Mouse (Mus musculus): ENCODE measurements around the gene Rrp15. TPM values are rescaled to one million over a fixed set of nuclear protein-coding genes. Genes with fewer than 3 reads are reported as not detected.
A peak's percentile ranks its signal among the peaks of the same experiment; 100 is the strongest.

The Rrp15 gene
- total and polyA plus RNA-seq, 2 experiments = 2.3 to 10.6 TPM

- WGBS = 87% methylated on average over 4 of the region's 4 CpGs
- Histone ChIP-seq H3K4me1 (ENCODE audit: control insufficient read depth, insufficient read depth, low read length) (no peaks in the 10 kb centered on the region), H3K27ac (replicated peaks; ENCODE audit: insufficient read depth, low read depth, low read length) (no peak overlapping the region), H3K4me3 (ENCODE audit: insufficient read depth, low read depth, low read length) (no peak overlapping the region), H3K27me3 (ENCODE audit: control insufficient read depth, insufficient read depth, low read length) (no peaks in the 10 kb centered on the region), H3K79me2 (ENCODE audit: control insufficient read depth, insufficient read depth, low read length) (no peaks in the 10 kb centered on the region), H3K9ac (ENCODE audit: low read depth, low read length) (no peak overlapping the region), H3K36me3 (ENCODE audit: control insufficient read depth, insufficient read depth, low read length) (no peaks in the 10 kb centered on the region)
- TF ChIP-seq CTCF (IDR thresholded peaks at IDR 0.05; ENCODE audit: low read depth, low read length) = no peak
- TF ChIP-seq POLR2A (IDR thresholded peaks at IDR 0.05; ENCODE audit: extremely low read depth, insufficient read depth, low read length) = no peak
- DNase-seq (ENCODE audit: extremely low read depth, low read depth, low spot score) = no peak
Observed at GRCm38 (mm10) chr1:186695361-186695760, 53.8 kb downstream of the Rrp15 start.

GRCm38 (mm10) chr1:186692370-186692769 lies 56.8 kb downstream of the Rrp15 start:
- DNase-seq (ENCODE audit: extremely low read depth, low read depth, low spot score) = no peak
- no peaks in the 10 kb centered on the region for H3K79me2 ChIP-seq (ENCODE audit: control insufficient read depth, insufficient read depth, low read length)
- no peaks in the 10 kb centered on the region for H3K36me3 ChIP-seq (ENCODE audit: control insufficient read depth, insufficient read depth, low read length)
- no peaks in the 10 kb centered on the region for H3K27me3 ChIP-seq (ENCODE audit: control insufficient read depth, insufficient read depth, low read length)
- WGBS = 91% methylated on average over 4 of the region's 4 CpGs
- no peaks in the 10 kb centered on the region for H3K4me1 ChIP-seq (ENCODE audit: control insufficient read depth, insufficient read depth, low read length)
- H3K4me3 ChIP-seq (ENCODE audit: insufficient read depth, low read depth, low read length) = no peak overlapping the region
- TF ChIP-seq POLR2A (IDR thresholded peaks at IDR 0.05; ENCODE audit: extremely low read depth, insufficient read depth, low read length) = no peak
- TF ChIP-seq CTCF (IDR thresholded peaks at IDR 0.05; ENCODE audit: low read depth, low read length) = peak; percentile 27; the same call in 1 of the 2 replicates
- H3K27ac ChIP-seq (replicated peaks; ENCODE audit: insufficient read depth, low read depth, low read length) = no peak overlapping the region
- H3K9ac ChIP-seq (ENCODE audit: low read depth, low read length) = no peak overlapping the region

- Histone ChIP-seq H3K36me3 (ENCODE audit: control insufficient read depth, insufficient read depth, low read length) (no peaks in the 10 kb centered on the region), H3K79me2 (ENCODE audit: control insufficient read depth, insufficient read depth, low read length) (no peaks in the 10 kb centered on the region), H3K9ac (ENCODE audit: low read depth, low read length) (no peak overlapping the region), H3K27ac (replicated peaks; ENCODE audit: insufficient read depth, low read depth, low read length) (no peak overlapping the region), H3K4me1 (ENCODE audit: control insufficient read depth, insufficient read depth, low read length) (no peaks in the 10 kb centered on the region), H3K27me3 (ENCODE audit: control insufficient read depth, insufficient read depth, low read length) (no peaks in the 10 kb centered on the region), H3K4me3 (ENCODE audit: insufficient read depth, low read depth, low read length) (no peak overlapping the region)
- WGBS = 85% methylated on average over 9 of the region's 9 CpGs
- no peak for TF ChIP-seq POLR2A (IDR thresholded peaks at IDR 0.05; ENCODE audit: extremely low read depth, insufficient read depth, low read length)
- no peak for TF ChIP-seq CTCF (IDR thresholded peaks at IDR 0.05; ENCODE audit: low read depth, low read length)
- DNase-seq (ENCODE audit: extremely low read depth, low read depth, low spot score) = no peak
Observed at GRCm38 (mm10) chr1:186691708-186692107, 57.5 kb downstream of the Rrp15 start.

GRCm38 (mm10) chr1:186684041-186684440 lies 65.1 kb downstream of the Rrp15 start:
- peak; percentile 76 for DNase-seq (ENCODE audit: extremely low read depth, low read depth, low spot score)
- Histone ChIP-seq H3K9ac (ENCODE audit: low read depth, low read length) (no peak overlapping the region), H3K4me3 (ENCODE audit: insufficient read depth, low read depth, low read length) (no peak overlapping the region), H3K27me3 (ENCODE audit: control insufficient read depth, insufficient read depth, low read length) (no peaks in the 10 kb centered on the region), H3K36me3 (ENCODE audit: control insufficient read depth, insufficient read depth, low read length) (no peaks in the 10 kb centered on the region), H3K79me2 (ENCODE audit: control insufficient read depth, insufficient read depth, low read length) (no peaks in the 10 kb centered on the region), H3K27ac (replicated peaks; ENCODE audit: insufficient read depth, low read depth, low read length) (no peak overlapping the region), H3K4me1 (ENCODE audit: control insufficient read depth, insufficient read depth, low read length) (peaks cover 12% of the 10 kb centered on the region)
- WGBS = 56% methylated on average over 3 of the region's 3 CpGs
- no peak for TF ChIP-seq CTCF (IDR thresholded peaks at IDR 0.05; ENCODE audit: low read depth, low read length)
- TF ChIP-seq POLR2A (IDR thresholded peaks at IDR 0.05; ENCODE audit: extremely low read depth, insufficient read depth, low read length) = no peak

- Histone ChIP-seq H3K27ac (replicated peaks; ENCODE audit: insufficient read depth, low read depth, low read length) (peak overlapping the region; percentile 87), H3K79me2 (ENCODE audit: control insufficient read depth, insufficient read depth, low read length) (no peaks in the 10 kb centered on the region), H3K4me1 (ENCODE audit: control insufficient read depth, insufficient read depth, low read length) (peaks cover 12% of the 10 kb centered on the region), H3K36me3 (ENCODE audit: control insufficient read depth, insufficient read depth, low read length) (no peaks in the 10 kb centered on the region), H3K27me3 (ENCODE audit: control insufficient read depth, insufficient read depth, low read length) (no peaks in the 10 kb centered on the region), H3K4me3 (ENCODE audit: insufficient read depth, low read depth, low read length) (no peak overlapping the region), H3K9ac (ENCODE audit: low read depth, low read length) (no peak overlapping the region)
- TF ChIP-seq POLR2A (IDR thresholded peaks at IDR 0.05; ENCODE audit: extremely low read depth, insufficient read depth, low read length) (no peak), CTCF (IDR thresholded peaks at IDR 0.05; ENCODE audit: low read depth, low read length) (no peak)
- peak; percentile 87 for DNase-seq (ENCODE audit: extremely low read depth, low read depth, low spot score)
- 30% methylated on average over 7 of the region's 7 CpGs for WGBS
Observed at GRCm38 (mm10) chr1:186682606-186683005, 66.6 kb downstream of the Rrp15 start.

GRCm38 (mm10) chr1:186677614-186678013 lies 71.5 kb downstream of the Rrp15 start:
- Histone ChIP-seq H3K27me3 (ENCODE audit: control insufficient read depth, insufficient read depth, low read length) (no peaks in the 10 kb centered on the region), H3K79me2 (ENCODE audit: control insufficient read depth, insufficient read depth, low read length) (no peaks in the 10 kb centered on the region), H3K27ac (replicated peaks; ENCODE audit: insufficient read depth, low read depth, low read length) (no peak overlapping the region), H3K4me3 (ENCODE audit: insufficient read depth, low read depth, low read length) (no peak overlapping the region), H3K9ac (ENCODE audit: low read depth, low read length) (no peak overlapping the region), H3K4me1 (ENCODE audit: control insufficient read depth, insufficient read depth, low read length) (peaks cover 5% of the 10 kb centered on the region), H3K36me3 (ENCODE audit: control insufficient read depth, insufficient read depth, low read length) (no peaks in the 10 kb centered on the region)
- 86% methylated on average over 12 of the region's 12 CpGs for WGBS
- no peak for TF ChIP-seq POLR2A (IDR thresholded peaks at IDR 0.05; ENCODE audit: extremely low read depth, insufficient read depth, low read length)
- no peak for TF ChIP-seq CTCF (IDR thresholded peaks at IDR 0.05; ENCODE audit: low read depth, low read length)
- no peak for DNase-seq (ENCODE audit: extremely low read depth, low read depth, low spot score)
